Mouse (Mus musculus): ENCODE results near the gene Dynlt1b.
"Not testable (repeated sequence)": the region's sequence is repeated elsewhere in the genome, so short reads cannot be mapped to it uniquely, and the experiment has no call there.

- not testable (repeated sequence) for TF ChIP-seq POLR2A (IDR thresholded peaks at IDR 0.05; ENCODE audit: control insufficient read depth, extremely low read depth, insufficient read depth, low read length, poor library complexity); CTCF (IDR thresholded peaks at IDR 0.05; ENCODE audit: borderline replicate concordance, control insufficient read depth, extremely low read depth, insufficient read depth, low read length, poor library complexity)
These were observed 39.2 kb upstream of the Dynlt1b start for GRCm38 (mm10) chr17:6390731-6391130.

All from thymus, adult 2 months (tissue).